In the genomic region with DNA sequence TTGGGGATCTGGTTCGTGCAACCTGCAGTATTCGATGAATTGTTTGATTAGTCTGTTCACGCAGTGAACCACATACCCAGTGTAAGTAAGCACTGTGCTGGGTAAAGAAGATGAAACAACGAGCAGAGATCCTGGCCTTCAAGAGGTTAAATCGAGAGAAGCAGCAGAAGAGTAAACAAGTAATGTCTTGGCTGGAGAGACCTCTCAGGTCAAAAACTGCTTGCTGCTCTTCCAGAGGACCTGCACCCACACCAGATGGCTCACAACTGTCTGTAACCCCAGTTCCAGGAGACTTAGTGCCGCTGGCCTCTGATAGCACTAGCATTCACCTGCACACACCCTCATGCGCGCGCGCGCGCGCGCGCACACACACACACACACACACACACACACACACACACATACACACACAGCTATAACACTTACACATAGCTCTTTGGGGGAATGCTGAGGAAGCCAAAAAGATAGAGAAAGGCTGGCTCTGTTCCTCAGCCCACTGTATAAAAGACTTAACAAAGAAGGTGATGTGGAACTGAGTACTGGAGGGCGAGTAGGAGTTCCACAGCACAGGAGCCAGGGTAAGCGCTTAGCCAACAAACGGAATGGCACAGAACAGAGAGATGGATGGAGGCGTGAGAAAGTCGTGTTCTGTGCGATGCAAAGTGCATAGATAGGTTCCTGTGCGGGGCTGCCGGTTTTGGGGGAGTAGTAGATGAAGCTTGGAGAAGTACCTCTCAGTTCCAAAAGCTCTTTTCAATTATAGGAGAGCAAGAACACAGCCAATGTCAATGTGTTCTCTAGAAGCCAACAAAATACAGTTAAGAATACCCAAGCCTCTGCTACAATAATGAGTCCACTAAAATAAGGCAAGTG, we compare ENCODE assay signal across 8 mouse cellular contexts. TPM values are rescaled to one million over a fixed set of nuclear protein-coding genes. Genes with fewer than 3 reads are reported as not detected.
DNase-seq lines count a peak whose midpoint lies in the region; ATAC-seq and TF ChIP-seq lines count a peak whose summit lies in the region.

No protein-coding gene starts in this region.

- H3K27me3 ChIP-seq in lung, postnatal 0 days (replicated peaks; ENCODE audit: insufficient read depth, low read length): no peaks in the 10 kb centered on the region
- H3K27me3 ChIP-seq in small intestine, adult 2 months (ENCODE audit: control insufficient read depth, insufficient read depth, low read length): no peaks in the 10 kb centered on the region

- no peak for TF ChIP-seq POLR2A in small intestine, adult 2 months (IDR thresholded peaks at IDR 0.05; ENCODE audit: low read depth, low read length)

- 0 out of 2 replicates have a peak, but pooled peaks have one; percentile 26 for TF ChIP-seq EP300 in lung, postnatal 0 days (IDR thresholded peaks at IDR 0.05)

- no peaks in the 10 kb centered on the region for H3K4me1 ChIP-seq in lung, postnatal 0 days (ENCODE audit: insufficient read depth, low read depth, low read length)
- H3K4me1 ChIP-seq in small intestine, adult 2 months (ENCODE audit: control insufficient read depth, insufficient read depth, insufficient read length, low read length): peaks cover 6% of the 10 kb centered on the region; the same call in 1 of the 2 replicates

- 0 out of 2 replicates have a peak, but pooled peaks have one; percentile 15 for ATAC-seq in lung, postnatal 0 days

- peak overlapping the region; percentile 94 for H3K4me3 ChIP-seq in lung, postnatal 0 days (ENCODE audit: low read depth, low read length)
- H3K4me3 ChIP-seq in small intestine, adult 2 months (ENCODE audit: low read depth, low read length): peak overlapping the region; percentile 67

- peak overlapping the region; percentile 96 for H3K27ac ChIP-seq in lung, postnatal 0 days (ENCODE audit: low read length)
- H3K27ac ChIP-seq in small intestine, adult 2 months (ENCODE audit: insufficient read depth, low read depth, low read length): peak overlapping the region; percentile 82

- no peak overlapping the region; the same call in none of the 2 replicates for H3K9ac ChIP-seq in lung, postnatal 0 days (replicated peaks; ENCODE audit: low read depth)

- no peaks in the 10 kb centered on the region for H3K9me3 ChIP-seq in lung, postnatal 0 days (ENCODE audit: low read length)

- H3K36me3 ChIP-seq in lung, postnatal 0 days (ENCODE audit: insufficient read depth, low read length): no peaks in the 10 kb centered on the region
- no peaks in the 10 kb centered on the region for H3K36me3 ChIP-seq in small intestine, adult 2 months (ENCODE audit: control insufficient read depth, insufficient read depth, low read length)

- no peak for TF ChIP-seq CTCF in lung, postnatal 0 days (IDR thresholded peaks at IDR 0.05)
- no peak for TF ChIP-seq CTCF in small intestine, adult 2 months (IDR thresholded peaks at IDR 0.05; ENCODE audit: extremely low read depth, insufficient read length, insufficient replicate concordance, low read depth, low read length)

- peak overlapping the region; percentile 89 for H3K4me2 ChIP-seq in lung, postnatal 0 days (replicated peaks; ENCODE audit: low read depth, low read length)

- peak; percentile 27 for DNase-seq in retina, postnatal 7 days (ENCODE audit: low read depth, low spot score)
- DNase-seq in retina, embryonic 14.5 days (ENCODE audit: low spot score): no peak
- peak; percentile 71 for DNase-seq in cerebellum, adult 11-12 months
- DNase-seq in frontal cortex, adult 2 months (ENCODE audit: extremely low spot score in 1 of 2, low spot score in 1 of 2): peak; percentile 42 to 57
- peak; percentile 55 to 70 for DNase-seq in kidney, postnatal 25 days
- peak; percentile 40 for DNase-seq in lung, postnatal 0 days (ENCODE audit: low spot score)
- no peak for DNase-seq in embryo, embryonic 10.5 days (ENCODE audit: low spot score)

- under 1% methylated on average over 20 of the region's 23 CpGs for WGBS in lung, postnatal 0 days
- 2% methylated on average over 23 of the region's 23 CpGs for WGBS in small intestine, adult 2 months

RNA-seq across cellular contexts. Expression of a gene that starts 0.8 kb away (rescaled TPM):
- 194 and 200 TPM in 2 replicates for polyA plus RNA-seq in frontal cortex, adult 2 months (2012; rRNA removed)
- polyA plus RNA-seq in lung, postnatal 0 days (2015; fragmentation: Nextera tagmentation; extraction: Ambion mirVana): 62.8 and 75.9 TPM in 2 replicates
- polyA plus RNA-seq in small intestine, adult 2 months (2012; rRNA removed): 13.0 and 34.8 TPM in 2 replicates

RNA-seq across cellular contexts. Expression of a gene that starts 56.0 kb away (rescaled TPM):
- polyA plus RNA-seq in frontal cortex, adult 2 months (2012; rRNA removed): 49.7 and 57.3 TPM in 2 replicates
- polyA plus RNA-seq in lung, postnatal 0 days (2015; fragmentation: Nextera tagmentation; extraction: Ambion mirVana): 17.0 and 19.4 TPM in 2 replicates
- polyA plus RNA-seq in small intestine, adult 2 months (2012; rRNA removed): 48.2 and 132 TPM in 2 replicates

Comparison
In these comparisons a context has a peak if more than half of its experiments do, and no peak if none do; other contexts are left out.
1. DNase-seq: peak in retina, postnatal 7 days (single experiment), cerebellum, adult 11-12 months (single experiment), frontal cortex, adult 2 months (2 of 2), kidney, postnatal 25 days (2 of 2) and lung, postnatal 0 days (single experiment); none in retina, embryonic 14.5 days (single experiment) and embryo, embryonic 10.5 days (single experiment).